ENCODE assay signal across 27 mouse cellular contexts in the genomic region with DNA sequence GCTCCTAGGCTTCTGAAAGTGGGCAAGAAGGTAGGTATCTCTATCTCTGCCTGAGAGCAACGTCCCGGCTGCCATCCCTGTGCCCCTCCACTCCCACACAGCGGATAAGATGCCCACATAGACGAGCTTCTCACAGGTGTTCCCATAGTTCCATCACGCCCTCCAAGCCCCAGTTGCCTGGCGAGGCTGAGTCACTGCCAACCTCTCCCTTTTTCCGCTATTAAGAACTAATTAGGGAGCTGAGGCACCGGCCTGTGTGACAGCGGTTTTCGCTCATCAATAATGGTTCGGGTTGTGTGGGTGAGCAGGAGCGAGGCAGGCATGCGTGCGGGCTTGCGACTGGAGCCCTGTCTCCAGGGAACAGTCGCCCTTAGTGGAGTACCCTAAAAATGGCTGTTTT. TPM values are rescaled to one million over a fixed set of nuclear protein-coding genes. Genes with fewer than 3 reads are reported as not detected.
DNase-seq lines count a peak whose midpoint lies in the region; ATAC-seq and TF ChIP-seq lines count a peak whose summit lies in the region.
"Had no signal": no experiment of that assay in that cellular context is flagged by ENCODE, and none has a peak within 500 bp of the region (broad histone marks: within the 10 kb centered on the region; RNA-seq: fewer than 3 reads in every experiment).

No protein-coding gene starts in this region.

- no peak for TF ChIP-seq EP300 in stomach, postnatal 0 days (optimal IDR thresholded peaks at IDR 0.05)

- H3K4me1 ChIP-seq in hindbrain, embryonic 13.5 days (replicated peaks): peaks cover 49% of the 10 kb centered on the region
- H3K4me1 ChIP-seq in hindbrain, embryonic 12.5 days: peaks cover 43% of the 10 kb centered on the region
- peaks cover 35% of the 10 kb centered on the region for H3K4me1 ChIP-seq in midbrain, embryonic 16.5 days (ENCODE audit: control insufficient read depth, insufficient read depth, low read length)
- H3K4me1 ChIP-seq in midbrain, postnatal 0 days (ENCODE audit: insufficient read depth, low read length): peaks cover 28% of the 10 kb centered on the region; the same call in 1 of the 2 replicates
- no peaks in the 10 kb centered on the region for H3K4me1 ChIP-seq in stomach, postnatal 0 days (replicated peaks; ENCODE audit: control insufficient read depth, insufficient read depth)
- H3K4me1 ChIP-seq: liver, embryonic 13.5 days had no signal

- 38% methylated on average over 16 of the region's 16 CpGs for WGBS in hindbrain, embryonic 13.5 days
- WGBS in hindbrain, embryonic 12.5 days: 46% methylated on average over 16 of the region's 16 CpGs
- 57% methylated on average over 16 of the region's 16 CpGs for WGBS in midbrain, embryonic 16.5 days
- 53% methylated on average over 16 of the region's 16 CpGs for WGBS in midbrain, postnatal 0 days
- WGBS in stomach, postnatal 0 days: 47% methylated on average over 16 of the region's 16 CpGs

- no peak for DNase-seq in midbrain, postnatal 0 days (ENCODE audit: low spot score)
- DNase-seq in brain, adult 2 months (ENCODE audit: low read depth, low spot score): peak; percentile 84
- DNase-seq in stomach, postnatal 0 days (ENCODE audit: low spot score): no peak
- DNase-seq in frontal cortex, postnatal 36 days (ENCODE audit: low spot score in 2 of 2): no peak
- DNase-seq: B cell, adult 2 months; cerebellum, adult 11-12 months; heart, postnatal 36 days; liver, embryonic 13.5 days; retina, postnatal 1 day; thymus, adult 2 months had no signal

- H3K9me3 ChIP-seq in hindbrain, embryonic 13.5 days: no peaks in the 10 kb centered on the region
- no peaks in the 10 kb centered on the region for H3K9me3 ChIP-seq in hindbrain, embryonic 12.5 days (replicated peaks)
- H3K9me3 ChIP-seq in midbrain, embryonic 16.5 days (replicated peaks; ENCODE audit: control insufficient read depth, low read length, poor library complexity, severe bottlenecking): no peaks in the 10 kb centered on the region
- no peaks in the 10 kb centered on the region for H3K9me3 ChIP-seq in midbrain, postnatal 0 days (ENCODE audit: low read length)
- no peaks in the 10 kb centered on the region for H3K9me3 ChIP-seq in stomach, postnatal 0 days (ENCODE audit: control insufficient read depth, low read length)
- H3K9me3 ChIP-seq: heart, embryonic 12.5 days; limb, embryonic 10.5 days; liver, embryonic 13.5 days had no signal

- no peak for ATAC-seq in hindbrain, embryonic 13.5 days (ENCODE audit: low FRiP score)
- no peak for ATAC-seq in hindbrain, embryonic 12.5 days (ENCODE audit: low FRiP score)
- no peak for ATAC-seq in midbrain, embryonic 16.5 days
- ATAC-seq in midbrain, postnatal 0 days (ENCODE audit: low FRiP score): no peak
- ATAC-seq in stomach, postnatal 0 days (ENCODE audit: low FRiP score, low TSS enrichment): 0 out of 2 replicates have a peak, but pooled peaks have one; percentile 7
- ATAC-seq: intestine, embryonic 16.5 days had no signal

- peak overlapping the region; percentile 34 for H3K4me2 ChIP-seq in hindbrain, embryonic 13.5 days
- no peak overlapping the region for H3K4me2 ChIP-seq in hindbrain, embryonic 12.5 days (replicated peaks)
- H3K4me2 ChIP-seq in midbrain, embryonic 16.5 days (ENCODE audit: low read length): no peak overlapping the region
- no peak overlapping the region for H3K4me2 ChIP-seq in midbrain, postnatal 0 days (ENCODE audit: low read depth, low read length, poor library complexity, severe bottlenecking)
- H3K4me2 ChIP-seq in stomach, postnatal 0 days (replicated peaks; ENCODE audit: low read depth): no peak overlapping the region
- H3K4me2 ChIP-seq: heart, embryonic 12.5 days; liver, embryonic 13.5 days had no signal

- H3K9ac ChIP-seq in hindbrain, embryonic 13.5 days: peak overlapping the region; percentile 39; the same call in 1 of the 2 replicates
- no peak overlapping the region for H3K9ac ChIP-seq in hindbrain, embryonic 12.5 days
- H3K9ac ChIP-seq in midbrain, embryonic 16.5 days (ENCODE audit: low read depth, low read length): 0 out of 2 replicates have a peak overlapping the region, but pooled peaks have one; percentile 20
- H3K9ac ChIP-seq in midbrain, postnatal 0 days (replicated peaks; ENCODE audit: low read length, poor library complexity, severe bottlenecking): no peak overlapping the region
- H3K9ac ChIP-seq in stomach, postnatal 0 days (ENCODE audit: low read length): no peak overlapping the region
- H3K9ac ChIP-seq: heart, embryonic 12.5 days; liver, embryonic 13.5 days had no signal

- H3K27me3 ChIP-seq in hindbrain, embryonic 13.5 days: no peaks in the 10 kb centered on the region
- no peaks in the 10 kb centered on the region for H3K27me3 ChIP-seq in hindbrain, embryonic 12.5 days
- H3K27me3 ChIP-seq in midbrain, embryonic 16.5 days (ENCODE audit: control insufficient read depth, insufficient read depth, low read depth, low read length): no peaks in the 10 kb centered on the region
- no peaks in the 10 kb centered on the region for H3K27me3 ChIP-seq in midbrain, postnatal 0 days (ENCODE audit: insufficient read depth, low read length)
- no peaks in the 10 kb centered on the region for H3K27me3 ChIP-seq in stomach, postnatal 0 days (ENCODE audit: control insufficient read depth, insufficient read depth, low read length)
- H3K27me3 ChIP-seq: heart, embryonic 12.5 days had no signal

- H3K27ac ChIP-seq in hindbrain, embryonic 13.5 days: peak overlapping the region; percentile 52
- no peak overlapping the region; the same call in 1 of the 2 replicates for H3K27ac ChIP-seq in hindbrain, embryonic 12.5 days
- peak overlapping the region; percentile 42; the same call in 1 of the 2 replicates for H3K27ac ChIP-seq in midbrain, embryonic 16.5 days (ENCODE audit: low read length)
- H3K27ac ChIP-seq in midbrain, postnatal 0 days (ENCODE audit: low read depth, low read length): no peak overlapping the region
- H3K27ac ChIP-seq in stomach, postnatal 0 days (replicated peaks): no peak overlapping the region
- H3K27ac ChIP-seq: kidney, postnatal 0 days; limb, embryonic 10.5 days; liver, embryonic 13.5 days had no signal

- no peak overlapping the region for H3K4me3 ChIP-seq in hindbrain, embryonic 13.5 days
- H3K4me3 ChIP-seq in hindbrain, embryonic 12.5 days: no peak overlapping the region
- no peak overlapping the region for H3K4me3 ChIP-seq in midbrain, embryonic 16.5 days (ENCODE audit: low read depth, low read length)
- H3K4me3 ChIP-seq in midbrain, postnatal 0 days (ENCODE audit: low read depth, low read length): no peak overlapping the region
- H3K4me3 ChIP-seq in stomach, postnatal 0 days (ENCODE audit: low read depth, low read length): no peak overlapping the region
- H3K4me3 ChIP-seq: erythroblast, embryonic 14.5 days; heart, embryonic 12.5 days; limb, embryonic 10.5 days; liver, embryonic 13.5 days had no signal

- no peaks in the 10 kb centered on the region for H3K36me3 ChIP-seq in hindbrain, embryonic 13.5 days
- no peaks in the 10 kb centered on the region for H3K36me3 ChIP-seq in hindbrain, embryonic 12.5 days
- no peaks in the 10 kb centered on the region for H3K36me3 ChIP-seq in midbrain, embryonic 16.5 days (ENCODE audit: control insufficient read depth, insufficient read depth, low read length)
- H3K36me3 ChIP-seq in midbrain, postnatal 0 days (ENCODE audit: insufficient read depth, low read length): no peaks in the 10 kb centered on the region
- no peaks in the 10 kb centered on the region for H3K36me3 ChIP-seq in stomach, postnatal 0 days (ENCODE audit: control insufficient read depth, insufficient read depth, low read length)
- H3K36me3 ChIP-seq: heart, embryonic 12.5 days; limb, embryonic 10.5 days; liver, embryonic 13.5 days had no signal

- no peak for TF ChIP-seq CTCF in midbrain, postnatal 0 days (IDR thresholded peaks at IDR 0.05)
- no peak for TF ChIP-seq CTCF in stomach, postnatal 0 days (IDR thresholded peaks at IDR 0.05; ENCODE audit: low read depth)

RNA-seq across cellular contexts. Expression of a gene that starts 4.0 kb away (rescaled TPM):
- polyA plus RNA-seq in hindbrain, embryonic 13.5 days (2015; fragmentation: Nextera tagmentation; extraction: Ambion mirVana): 0.66 and 1.7 TPM in 2 replicates
- 0.89 TPM in 1 of 2 replicates, not detected in the other for polyA plus RNA-seq in hindbrain, embryonic 12.5 days (2016; fragmentation: Nextera tagmentation; extraction: Ambion mirVana)
- polyA plus RNA-seq in midbrain, embryonic 16.5 days (2015; fragmentation: Nextera tagmentation; extraction: Ambion mirVana): 0.46 and 1.6 TPM in 2 replicates
- total RNA-seq in midbrain, postnatal 0 days (2014; rRNA removed): not detected in 2 replicates
- 1.1 and 2.2 TPM in 2 replicates for polyA plus RNA-seq in midbrain, postnatal 0 days (2015; fragmentation: Nextera tagmentation; extraction: Ambion mirVana)
- 52.0 and 84.7 TPM in 2 replicates for polyA plus RNA-seq in stomach, postnatal 0 days (2015; fragmentation: Nextera tagmentation; extraction: Ambion mirVana)
- total RNA-seq: adrenal gland, adult 18-20 months; gastrocnemius, postnatal 4 days; heart, postnatal 36 days; layer of hippocampus, adult 18-20 months; left cerebral cortex, adult 18-20 months; megakaryocyte progenitor cell, adult 5-6 weeks; monocyte, adult 5-6 weeks had no signal
- polyA plus RNA-seq: embryonic facial prominence, embryonic 11.5 days; heart, embryonic 12.5 days; kidney, postnatal 0 days; limb, embryonic 10.5 days; liver, embryonic 13.5 days; lung, embryonic 16.5 days; neural tube, embryonic 14.5 days had no signal

RNA-seq across cellular contexts. Expression of a gene that starts 10.6 kb away (rescaled TPM):
- polyA plus RNA-seq in hindbrain, embryonic 13.5 days (2015; fragmentation: Nextera tagmentation; extraction: Ambion mirVana): 1,398 and 1,436 TPM in 2 replicates
- polyA plus RNA-seq in hindbrain, embryonic 12.5 days (2016; fragmentation: Nextera tagmentation; extraction: Ambion mirVana): 1,343 and 1,447 TPM in 2 replicates
- 1,185 and 1,247 TPM in 2 replicates for polyA plus RNA-seq in midbrain, embryonic 16.5 days (2015; fragmentation: Nextera tagmentation; extraction: Ambion mirVana)
- 84.7 and 117 TPM in 2 replicates for total RNA-seq in midbrain, postnatal 0 days (2014; rRNA removed)
- polyA plus RNA-seq in midbrain, postnatal 0 days (2015; fragmentation: Nextera tagmentation; extraction: Ambion mirVana): 1,241 and 1,297 TPM in 2 replicates
- polyA plus RNA-seq in stomach, postnatal 0 days (2015; fragmentation: Nextera tagmentation; extraction: Ambion mirVana): 1,487 and 1,495 TPM in 2 replicates

RNA-seq across cellular contexts. Expression of a gene that starts 25.7 kb away (rescaled TPM):
- 94.1 and 94.4 TPM in 2 replicates for polyA plus RNA-seq in hindbrain, embryonic 13.5 days (2015; fragmentation: Nextera tagmentation; extraction: Ambion mirVana)
- 53.7 and 58.0 TPM in 2 replicates for polyA plus RNA-seq in hindbrain, embryonic 12.5 days (2016; fragmentation: Nextera tagmentation; extraction: Ambion mirVana)
- polyA plus RNA-seq in midbrain, embryonic 16.5 days (2015; fragmentation: Nextera tagmentation; extraction: Ambion mirVana): 417 and 440 TPM in 2 replicates
- total RNA-seq in midbrain, postnatal 0 days (2014; rRNA removed): 743 and 796 TPM in 2 replicates
- 597 and 631 TPM in 2 replicates for polyA plus RNA-seq in midbrain, postnatal 0 days (2015; fragmentation: Nextera tagmentation; extraction: Ambion mirVana)
- 7.9 and 10.1 TPM in 2 replicates for polyA plus RNA-seq in stomach, postnatal 0 days (2015; fragmentation: Nextera tagmentation; extraction: Ambion mirVana)
- total RNA-seq: megakaryocyte progenitor cell, adult 5-6 weeks; monocyte, adult 5-6 weeks had no signal

Comparison
In these comparisons a context has a peak if more than half of its experiments do, and no peak if none do; other contexts are left out.
1. H3K27ac ChIP-seq: peak in hindbrain, embryonic 13.5 days (single experiment) and midbrain, embryonic 16.5 days (single experiment); none in hindbrain, embryonic 12.5 days (single experiment), midbrain, postnatal 0 days (single experiment) and stomach, postnatal 0 days (single experiment).
2. H3K9ac ChIP-seq: peak in hindbrain, embryonic 13.5 days (single experiment) and midbrain, embryonic 16.5 days (single experiment); none in hindbrain, embryonic 12.5 days (single experiment), midbrain, postnatal 0 days (single experiment) and stomach, postnatal 0 days (single experiment).
3. RNA of a gene that starts 4.0 kb away (polyA plus RNA-seq): 52.0 to 84.7 TPM in stomach, postnatal 0 days; 1.1 to 2.2 TPM in midbrain, postnatal 0 days, 0.66 to 1.7 TPM in hindbrain, embryonic 13.5 days, 0.89 TPM in hindbrain, embryonic 12.5 days and 0.46 to 1.6 TPM in midbrain, embryonic 16.5 days; every median in the first group is over 10 times any median in the second.